Comparison of ENCODE assay signal across 8 mouse cellular contexts in genomic region chr11:61407638-61408183, GRCm38 (mm10). TPM values are rescaled to one million over a fixed set of nuclear protein-coding genes. Genes with fewer than 3 reads are reported as not detected.
DNase-seq lines count a peak whose midpoint lies in the region; ATAC-seq and TF ChIP-seq lines count a peak whose summit lies in the region.

No protein-coding gene starts in this region.

- ATAC-seq in forebrain, embryonic 12.5 days (ENCODE audit: low FRiP score), result peak; percentile 88
- ATAC-seq in heart, embryonic 16.5 days (replicated peaks; ENCODE audit: extremely low read depth, insufficient read depth, low FRiP score), result peak; percentile 87
- peak; percentile 83 for ATAC-seq in liver, embryonic 13.5 days (ENCODE audit: low read depth)
- ATAC-seq in stomach, embryonic 14.5 days (ENCODE audit: insufficient number of reproducible peaks, insufficient read depth, low FRiP score, low read depth), result peak; percentile 83

- H3K36me3 ChIP-seq in E14TG2a.4 (ENCODE audit: insufficient read depth, low read length), result no peaks in the 10 kb centered on the region
- no peaks in the 10 kb centered on the region for H3K36me3 ChIP-seq in forebrain, embryonic 12.5 days (replicated peaks)
- H3K36me3 ChIP-seq in heart, embryonic 16.5 days (ENCODE audit: control insufficient read depth, insufficient read depth), result no peaks in the 10 kb centered on the region
- no peaks in the 10 kb centered on the region for H3K36me3 ChIP-seq in liver, embryonic 13.5 days
- no peaks in the 10 kb centered on the region for H3K36me3 ChIP-seq in stomach, embryonic 14.5 days (ENCODE audit: control insufficient read depth, insufficient read depth, low read length)

- peaks cover 6% of the 10 kb centered on the region for H3K27me3 ChIP-seq in E14TG2a.4 (ENCODE audit: insufficient read depth, low read length)
- peaks cover 3% of the 10 kb centered on the region; the same call in 1 of the 2 replicates for H3K27me3 ChIP-seq in forebrain, embryonic 12.5 days
- no peaks in the 10 kb centered on the region for H3K27me3 ChIP-seq in heart, embryonic 16.5 days (ENCODE audit: control insufficient read depth, insufficient read depth, low read length)
- H3K27me3 ChIP-seq in liver, embryonic 13.5 days, result peaks cover 17% of the 10 kb centered on the region
- H3K27me3 ChIP-seq in stomach, embryonic 14.5 days (ENCODE audit: control insufficient read depth, insufficient read depth, low read length), result no peaks in the 10 kb centered on the region

- peak overlapping the region; percentile 52 for H3K4me2 ChIP-seq in forebrain, embryonic 12.5 days
- H3K4me2 ChIP-seq in heart, embryonic 16.5 days (ENCODE audit: low read depth, low read length), result peak overlapping the region; percentile 68
- H3K4me2 ChIP-seq in liver, embryonic 13.5 days, result peak overlapping the region; percentile 75
- H3K4me2 ChIP-seq in stomach, embryonic 14.5 days (replicated peaks; ENCODE audit: low read depth, low read length), result peak overlapping the region; percentile 53

- WGBS in forebrain, embryonic 12.5 days, result under 1% methylated on average over 39 of the region's 39 CpGs
- WGBS in heart, embryonic 16.5 days, result 2% methylated on average over 39 of the region's 39 CpGs
- 1% methylated on average over 39 of the region's 39 CpGs for WGBS in liver, embryonic 13.5 days (ENCODE audit: insufficient replicate concordance)
- under 1% methylated on average over 39 of the region's 39 CpGs for WGBS in stomach, embryonic 14.5 days

- peak overlapping the region; percentile 73 for H3K9ac ChIP-seq in forebrain, embryonic 12.5 days
- peak overlapping the region; percentile 90 for H3K9ac ChIP-seq in heart, embryonic 16.5 days (ENCODE audit: low read length)
- peak overlapping the region; percentile 68 for H3K9ac ChIP-seq in liver, embryonic 13.5 days
- peak overlapping the region; percentile 52 for H3K9ac ChIP-seq in stomach, embryonic 14.5 days (replicated peaks; ENCODE audit: low read depth, low read length)

- peaks cover 39% of the 10 kb centered on the region for H3K4me1 ChIP-seq in E14TG2a.4 (replicated peaks; ENCODE audit: low read depth, low read length)
- peaks cover 5% of the 10 kb centered on the region; the same call in 1 of the 2 replicates for H3K4me1 ChIP-seq in forebrain, embryonic 12.5 days
- no peaks in the 10 kb centered on the region; the same call in 1 of the 2 replicates for H3K4me1 ChIP-seq in heart, embryonic 16.5 days (ENCODE audit: control insufficient read depth, insufficient read depth, low read length)
- peaks cover 4% of the 10 kb centered on the region; the same call in 1 of the 2 replicates for H3K4me1 ChIP-seq in liver, embryonic 13.5 days (replicated peaks)
- H3K4me1 ChIP-seq in stomach, embryonic 14.5 days (ENCODE audit: control insufficient read depth, insufficient read depth, low read length), result no peaks in the 10 kb centered on the region

- peak; percentile 80 for DNase-seq in c-Kit-positive CD71-positive TER-119-positive erythroid progenitor cells, embryonic 14.5 days (ENCODE audit: low spot score)
- peak; percentile 91 to 92 for DNase-seq in kidney, postnatal 25 days
- peak; percentile 76 for DNase-seq in liver, embryonic 13.5 days
- DNase-seq in natural killer cell, adult 2 months (ENCODE audit: low spot score in 2 of 2), result peak; percentile 86 to 87

- TF ChIP-seq CTCF in E14TG2a.4 (conservative IDR thresholded peaks at IDR 0.05; ENCODE audit: low read length), result peak; percentile 29; the same call in 1 of the 2 replicates

- H3K27ac ChIP-seq in forebrain, embryonic 12.5 days, result peak overlapping the region; percentile 97
- H3K27ac ChIP-seq in heart, embryonic 16.5 days (ENCODE audit: low read length), result peak overlapping the region; percentile 94
- peak overlapping the region; percentile 78 for H3K27ac ChIP-seq in liver, embryonic 13.5 days
- peak overlapping the region; percentile 86 for H3K27ac ChIP-seq in stomach, embryonic 14.5 days (ENCODE audit: low read length)

- H3K9me3 ChIP-seq in E14TG2a.4 (ENCODE audit: low read length), result no peaks in the 10 kb centered on the region
- no peaks in the 10 kb centered on the region for H3K9me3 ChIP-seq in forebrain, embryonic 12.5 days
- H3K9me3 ChIP-seq in heart, embryonic 16.5 days (replicated peaks; ENCODE audit: control insufficient read depth, low read length), result no peaks in the 10 kb centered on the region
- no peaks in the 10 kb centered on the region for H3K9me3 ChIP-seq in liver, embryonic 13.5 days (replicated peaks)
- H3K9me3 ChIP-seq in stomach, embryonic 14.5 days (ENCODE audit: control insufficient read depth, low read depth, low read length), result no peaks in the 10 kb centered on the region

- peak overlapping the region; percentile 95 for H3K4me3 ChIP-seq in E14TG2a.4 (replicated peaks; ENCODE audit: low read length)
- H3K4me3 ChIP-seq in forebrain, embryonic 12.5 days (replicated peaks), result peak overlapping the region; percentile 64
- peak overlapping the region; percentile 77 for H3K4me3 ChIP-seq in heart, embryonic 16.5 days (ENCODE audit: low read length)
- peak overlapping the region; percentile 73 for H3K4me3 ChIP-seq in liver, embryonic 13.5 days (replicated peaks)
- peak overlapping the region; percentile 76 for H3K4me3 ChIP-seq in stomach, embryonic 14.5 days (ENCODE audit: low read depth, low read length)

RNA-seq across cellular contexts. Expression of gene Slc47a1, which starts 29.6 kb away (rescaled TPM):
- polyA plus RNA-seq in forebrain, embryonic 12.5 days (2016; fragmentation: Nextera tagmentation; extraction: Ambion mirVana), result 0.19 TPM in 1 of 2 replicates, not detected in the other
- polyA plus RNA-seq in heart, embryonic 16.5 days (2015; fragmentation: Nextera tagmentation; extraction: Ambion mirVana), result 25.0 and 26.8 TPM in 2 replicates
- polyA plus RNA-seq in liver, embryonic 13.5 days (2015; fragmentation: Nextera tagmentation; extraction: Ambion mirVana), result 6.0 and 7.1 TPM in 2 replicates
- 0.20 and 0.34 TPM in 2 replicates for polyA plus RNA-seq in stomach, embryonic 14.5 days (2014; fragmentation: Nextera tagmentation; extraction: Ambion mirVana)

RNA-seq across cellular contexts. Expression of gene Rnf112, which starts 46.2 kb away (rescaled TPM):
- polyA plus RNA-seq in forebrain, embryonic 12.5 days (2016; fragmentation: Nextera tagmentation; extraction: Ambion mirVana), result 7.2 and 7.7 TPM in 2 replicates
- 0.07 and 0.29 TPM in 2 replicates for polyA plus RNA-seq in heart, embryonic 16.5 days (2015; fragmentation: Nextera tagmentation; extraction: Ambion mirVana)
- polyA plus RNA-seq in liver, embryonic 13.5 days (2015; fragmentation: Nextera tagmentation; extraction: Ambion mirVana), result 0.06 and 0.09 TPM in 2 replicates
- polyA plus RNA-seq in stomach, embryonic 14.5 days (2014; fragmentation: Nextera tagmentation; extraction: Ambion mirVana), result 1.4 and 1.6 TPM in 2 replicates

Comparison
In these comparisons a context has a peak if more than half of its experiments do, and no peak if none do; other contexts are left out.
1. Peak in every context shown above with its lines: DNase-seq, ATAC-seq, H3K4me3 ChIP-seq and H3K27ac ChIP-seq.